Mouse (Mus musculus) mammary gland, adult 2 months (tissue): Measurements from ENCODE around the gene C2cd6. TPM values are rescaled to one million over a fixed set of nuclear protein-coding genes. Genes with fewer than 3 reads are reported as not detected.

ENCODE experiments used
- polyA plus RNA-seq: library from polyadenylated mRNA; depleted of rRNA; stranded (reverse); fragments of >200 nt; gene quantifications from 2 replicates; pipeline ENCODE4 v1.2.3, GENCODE M21; 2012; ENCODE audit warnings: low replicate concordance; rRNA removed

The C2cd6 gene
- polyA plus RNA-seq, result not detected in 2 replicates

GRCm38 (mm10) chr1:59094705-59095104, at the start of gene C2cd6:
Gene C2cd6 (minus strand): TSS chr1:59094900.

GRCm38 (mm10) chr1:59119720-59120457, 25.2 kb upstream of the C2cd6 start, which contains the start of gene Tmem237:
Gene Tmem237 (minus strand): TSS chr1:59120408.

Other genes starting within 250 kb of the C2cd6 start
- gene Trak2, start 121.5 kb downstream of the C2cd6 start, polyA plus RNA-seq, result 29.4 and 30.3 TPM in 2 replicates
- gene Stradb, start 121.4 kb downstream of the C2cd6 start, polyA plus RNA-seq, result 10.9 and 27.3 TPM in 2 replicates
- gene Tmem237, start 25.5 kb upstream of the C2cd6 start, polyA plus RNA-seq, result 2.0 and 5.5 TPM in 2 replicates
- gene Mpp4, start 68.5 kb upstream of the C2cd6 start, polyA plus RNA-seq, result 1.4 and 1.7 TPM in 2 replicates
- 4.6 and 5.6 TPM in 2 replicates for gene Als2, start 142.3 kb upstream of the C2cd6 start, polyA plus RNA-seq
- 0.24 and 0.89 TPM in 2 replicates for gene Cdk15, start 162.0 kb upstream of the C2cd6 start, polyA plus RNA-seq